Mouse (Mus musculus) 3T3-L1 (cell line): ENCODE measurements at regions not wholly inside any gene's neighbourhood (a gene's known extent, or its start where the extent isn't known, plus 50 kb on each side); places are given as distances from the start of the nearest gene placed in this dataset.

Source experiments
- DNase-seq: peaks from one replicate; pipeline ENCODE4 v3.0.0-alpha.2; 2015; ENCODE audit warnings: low read depth, low spot score

- no peak for DNase-seq
These were observed 114.7 kb downstream of the Uri1 start for GRCm38 (mm10) chr7:37908618-37909130.

GRCm38 (mm10) chr7:37893885-37894284, 120.4 kb upstream of the Zfp536 start:
- peak; percentile 2 for DNase-seq

- no peak for DNase-seq
These were observed 100.9 kb upstream of the Zfp536 start for GRCm38 (mm10) chr7:37874382-37874781.

- no peak for DNase-seq
These were observed 97.5 kb upstream of the Zfp536 start for GRCm38 (mm10) chr7:37870956-37871355.

GRCm38 (mm10) chr7:37866468-37866867, 93.0 kb upstream of the Zfp536 start:
- no peak for DNase-seq

- peak; percentile 52 for DNase-seq
These were observed 78.0 kb upstream of the Zfp536 start for GRCm38 (mm10) chr7:37851471-37851870.

GRCm38 (mm10) chr7:37845201-37845600, 71.8 kb upstream of the Zfp536 start:
- DNase-seq: no peak

- DNase-seq: no peak
These were observed 68.6 kb upstream of the Zfp536 start for GRCm38 (mm10) chr7:37842000-37842513.

GRCm38 (mm10) chr7:37841549-37841948, 68.1 kb upstream of the Zfp536 start:
- no peak for DNase-seq

- DNase-seq: peak; percentile 21
These were observed 64.4 kb upstream of the Zfp536 start for GRCm38 (mm10) chr7:37837883-37838282.

- no peak for DNase-seq
These were observed 63.9 kb upstream of the Zfp536 start for GRCm38 (mm10) chr7:37837372-37837771.

- DNase-seq: no peak
These were observed 60.0 kb upstream of the Zfp536 start for GRCm38 (mm10) chr7:37833420-37833819.

- no peak for DNase-seq
These were observed 58.9 kb upstream of the Zfp536 start for GRCm38 (mm10) chr7:37832322-37832721.

GRCm38 (mm10) chr7:37825766-37826165, 52.3 kb upstream of the Zfp536 start:
- DNase-seq: no peak
